18 mouse cellular contexts compared by ENCODE assay signal in the genomic region with DNA sequence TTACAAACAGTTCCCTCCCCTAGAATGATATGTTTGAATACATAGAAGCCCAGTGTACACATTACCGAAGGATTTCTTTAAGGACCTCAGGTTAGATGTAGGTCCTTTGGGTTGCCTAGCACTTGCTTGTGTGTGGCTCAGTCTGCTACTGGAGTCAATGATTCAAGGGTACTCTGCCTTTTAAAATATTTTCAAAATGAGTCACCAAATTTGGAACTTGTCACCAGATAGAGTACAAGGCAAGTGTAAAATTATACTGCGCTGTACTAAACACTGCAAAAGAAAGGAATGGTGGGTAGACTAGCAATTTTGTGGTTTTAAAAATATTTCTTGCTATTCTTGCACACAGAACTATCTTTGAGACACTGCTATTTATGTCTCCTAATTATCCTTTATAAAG. TPM values are rescaled to one million over a fixed set of nuclear protein-coding genes. Genes with fewer than 3 reads are reported as not detected.
DNase-seq lines count a peak whose midpoint lies in the region.
"Had no signal": no experiment of that assay in that cellular context is flagged by ENCODE, and none has a peak within 500 bp of the region (broad histone marks: within the 10 kb centered on the region; RNA-seq: fewer than 3 reads in every experiment).

No protein-coding gene starts in this region.

- DNase-seq in 3134 (ENCODE audit: extremely low read depth, insufficient read length, low spot score) (peak; percentile 51), 3T3-L1 (ENCODE audit: low read depth, low spot score) (peak; percentile 66)
- peak; percentile 2 for DNase-seq in brain, adult 2 months (ENCODE audit: low read depth, low spot score)
- DNase-seq in adrenal gland, postnatal 36 days = no peak
- DNase-seq in heart, adult 18-20 months = no peak
- DNase-seq in adrenal gland, postnatal 25 days = no peak
- DNase-seq: adrenal gland, adult 8-10 months; B cell, adult 2 months; cerebellum, adult 18-20 months; cerebellum, adult 9-10 months; cerebellum, postnatal 14 days; forebrain, postnatal 0 days; gastrocnemius, adult 2 months; gastrocnemius, postnatal 14 days; heart, adult 11 months; heart, postnatal 10 days; heart, postnatal 36 days had no signal

RNA-seq across cellular contexts. Expression of a gene that starts 47.3 kb away (rescaled TPM):
- total RNA-seq in adrenal gland, postnatal 36 days (2021) = 1 to 10 TPM; 3.9 to 6.5 TPM
- 1 to 10 TPM; 4.6 to 4.9 TPM for total RNA-seq in heart, adult 18-20 months (2021)
- total RNA-seq in adrenal gland, postnatal 25 days (2021) = 2.9 TPM in 2 replicates
- total RNA-seq: CH12.LX had no signal

Comparison
In these comparisons a context has a peak if more than half of its experiments do, and no peak if none do; other contexts are left out.
1. DNase-seq: peak in 3134 (single experiment), 3T3-L1 (single experiment) and brain, adult 2 months (single experiment); none in adrenal gland, postnatal 36 days (0 of 2), heart, adult 18-20 months (0 of 2) and adrenal gland, postnatal 25 days (single experiment).